ENCODE assay signal across 17 mouse cellular contexts in the genomic region with DNA sequence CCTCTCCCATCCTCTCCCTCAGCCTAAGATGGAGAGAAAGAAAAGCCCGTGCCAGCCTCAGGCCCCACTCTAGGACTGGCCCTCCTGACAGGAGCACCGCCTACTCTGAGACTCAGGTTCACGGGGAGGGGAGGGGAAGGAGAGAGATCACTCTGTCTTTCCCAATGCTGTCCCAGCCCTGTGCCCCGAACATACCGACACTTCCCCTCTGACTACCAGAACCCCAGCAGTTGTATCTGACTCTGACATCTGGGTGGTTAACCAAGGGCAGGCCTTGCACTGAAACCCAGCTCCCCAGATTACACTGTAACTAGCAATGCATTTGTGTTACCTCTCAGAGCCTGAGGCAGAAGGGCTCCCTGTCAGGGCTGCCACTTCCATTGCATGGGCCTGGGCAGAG. TPM values are rescaled to one million over a fixed set of nuclear protein-coding genes. Genes with fewer than 3 reads are reported as not detected.
DNase-seq lines count a peak whose midpoint lies in the region; ATAC-seq and TF ChIP-seq lines count a peak whose summit lies in the region.
"Had no signal": no experiment of that assay in that cellular context is flagged by ENCODE, and none has a peak within 500 bp of the region (broad histone marks: within the 10 kb centered on the region; RNA-seq: fewer than 3 reads in every experiment).

No protein-coding gene starts in this region.

- no peaks in the 10 kb centered on the region for H3K9me3 ChIP-seq in liver, embryonic 12.5 days (replicated peaks)
- no peaks in the 10 kb centered on the region for H3K9me3 ChIP-seq in stomach, postnatal 0 days (ENCODE audit: control insufficient read depth, low read length)
- H3K9me3 ChIP-seq: heart, embryonic 13.5 days; neural tube, embryonic 12.5 days had no signal

- no peak for TF ChIP-seq CTCF in stomach, postnatal 0 days (IDR thresholded peaks at IDR 0.05; ENCODE audit: low read depth)
- no peak for TF ChIP-seq CTCF in gastrocnemius, adult 2 months (IDR thresholded peaks at IDR 0.05)

- WGBS in liver, embryonic 12.5 days (ENCODE audit: insufficient replicate concordance) = 42% methylated on average over 5 of the region's 5 CpGs
- WGBS in stomach, postnatal 0 days = 52% methylated on average over 5 of the region's 5 CpGs

- ATAC-seq in liver, embryonic 12.5 days = peak; percentile 75
- ATAC-seq in stomach, postnatal 0 days (ENCODE audit: low FRiP score, low TSS enrichment) = peak; percentile 34

- peaks cover 21% of the 10 kb centered on the region for H3K4me1 ChIP-seq in liver, embryonic 12.5 days
- H3K4me1 ChIP-seq in stomach, postnatal 0 days (replicated peaks; ENCODE audit: control insufficient read depth, insufficient read depth) = no peaks in the 10 kb centered on the region
- H3K4me1 ChIP-seq: neural tube, embryonic 12.5 days had no signal

- DNase-seq in gastrocnemius, postnatal 14 days = peak; percentile 2
- no peak for DNase-seq in gastrocnemius, adult 8-10 months (ENCODE audit: low spot score in 2 of 2)
- peak; percentile 11 for DNase-seq in retina, postnatal 1 day
- no peak for DNase-seq in retina, embryonic 14.5 days (ENCODE audit: low spot score)
- DNase-seq in stomach, postnatal 0 days (ENCODE audit: low spot score) = no peak
- DNase-seq in heart, postnatal 25 days (ENCODE audit: low spot score) = no peak
- no peak for DNase-seq in gastrocnemius, adult 2 months
- DNase-seq: adrenal gland, postnatal 10 days; cerebellum, postnatal 10 days; gastrocnemius, postnatal 10 days; kidney, postnatal 25 days; layer of hippocampus, postnatal 36 days; lung, postnatal 4 days; spleen, adult 18-20 months had no signal

- intact Hi-C loops in gastrocnemius, postnatal 14 days (cut with DNase I; ENCODE audit: low total_unique reads) = no loop called here
- intact Hi-C loops in heart, postnatal 25 days (cut with DNase I) = no loop called here
- intact Hi-C loops in gastrocnemius, adult 2 months (cut with DNase I) = no loop called here

- no peak overlapping the region for H3K4me3 ChIP-seq in liver, embryonic 12.5 days
- H3K4me3 ChIP-seq in stomach, postnatal 0 days (ENCODE audit: low read depth, low read length) = no peak overlapping the region
- H3K4me3 ChIP-seq in gastrocnemius, adult 2 months = no peak overlapping the region
- H3K4me3 ChIP-seq: heart, embryonic 13.5 days; neural tube, embryonic 12.5 days had no signal

- H3K36me3 ChIP-seq in liver, embryonic 12.5 days = peaks cover 5% of the 10 kb centered on the region; the same call in 1 of the 2 replicates
- no peaks in the 10 kb centered on the region; the same call in 1 of the 2 replicates for H3K36me3 ChIP-seq in stomach, postnatal 0 days (ENCODE audit: control insufficient read depth, insufficient read depth, low read length)

- peak overlapping the region; percentile 4; the same call in 1 of the 2 replicates for H3K27ac ChIP-seq in liver, embryonic 12.5 days
- H3K27ac ChIP-seq in stomach, postnatal 0 days (replicated peaks) = no peak overlapping the region
- no peak overlapping the region for H3K27ac ChIP-seq in gastrocnemius, adult 2 months
- H3K27ac ChIP-seq: neural tube, embryonic 12.5 days had no signal

- TF ChIP-seq EP300 in stomach, postnatal 0 days (optimal IDR thresholded peaks at IDR 0.05) = no peak

- H3K4me2 ChIP-seq in liver, embryonic 12.5 days = no peak overlapping the region
- H3K4me2 ChIP-seq in stomach, postnatal 0 days (replicated peaks; ENCODE audit: low read depth) = no peak overlapping the region
- H3K4me2 ChIP-seq: heart, embryonic 13.5 days; neural tube, embryonic 12.5 days had no signal

- 0 out of 2 replicates have a peak, but pooled peaks cover 5% of the 10 kb centered on the region for H3K27me3 ChIP-seq in liver, embryonic 12.5 days (replicated peaks)
- H3K27me3 ChIP-seq in stomach, postnatal 0 days (ENCODE audit: control insufficient read depth, insufficient read depth, low read length) = no peaks in the 10 kb centered on the region
- H3K27me3 ChIP-seq: heart, embryonic 13.5 days; neural tube, embryonic 12.5 days had no signal

- no peak overlapping the region for H3K9ac ChIP-seq in liver, embryonic 12.5 days
- no peak overlapping the region for H3K9ac ChIP-seq in stomach, postnatal 0 days (ENCODE audit: low read length)
- H3K9ac ChIP-seq: neural tube, embryonic 12.5 days had no signal

RNA-seq across cellular contexts. Expression of gene Cep164, which starts 40.1 kb away (rescaled TPM):
- 1 to 10 TPM; 2.7 to 3.7 TPM for total RNA-seq in gastrocnemius, postnatal 14 days (2021)
- 1 to 10 TPM; 2.1 to 3.9 (median 2.4) TPM for total RNA-seq in gastrocnemius, adult 8-10 months (2022)
- polyA plus RNA-seq in liver, embryonic 12.5 days (2016; fragmentation: Nextera tagmentation; extraction: Ambion mirVana) = 6.2 and 8.2 TPM in 2 replicates
- polyA plus RNA-seq in stomach, postnatal 0 days (2015; fragmentation: Nextera tagmentation; extraction: Ambion mirVana) = 12.9 TPM in 2 replicates
- 1 to 10 TPM; 5.8 to 6.4 TPM for total RNA-seq in heart, postnatal 25 days (2021)
- total RNA-seq in gastrocnemius, adult 2 months (2021) = 1 to 10 TPM; 2.0 to 2.5 TPM

RNA-seq across cellular contexts. Expression of gene Bace1, which starts 50.0 kb away (rescaled TPM):
- 10 to 100 TPM; 41.0 to 55.8 TPM for total RNA-seq in gastrocnemius, postnatal 14 days (2021)
- 10 to 100 TPM; 28.3 to 64.8 (median 51.1) TPM for total RNA-seq in gastrocnemius, adult 8-10 months (2022)
- 9.0 and 9.4 TPM in 2 replicates for polyA plus RNA-seq in liver, embryonic 12.5 days (2016; fragmentation: Nextera tagmentation; extraction: Ambion mirVana)
- 12.8 and 13.3 TPM in 2 replicates for polyA plus RNA-seq in stomach, postnatal 0 days (2015; fragmentation: Nextera tagmentation; extraction: Ambion mirVana)
- total RNA-seq in heart, postnatal 25 days (2021) = 10 to 100 TPM; 31.6 to 33.1 TPM
- total RNA-seq in gastrocnemius, adult 2 months (2021) = 10 to 100 TPM; 26.1 to 72.2 TPM

Comparison
In these comparisons a context has a peak if more than half of its experiments do, and no peak if none do; other contexts are left out.
1. DNase-seq: peak in gastrocnemius, postnatal 14 days (single experiment) and retina, postnatal 1 day (single experiment); none in gastrocnemius, adult 8-10 months (0 of 2), retina, embryonic 14.5 days (single experiment), stomach, postnatal 0 days (single experiment), heart, postnatal 25 days (single experiment) and gastrocnemius, adult 2 months (single experiment).